Mouse (Mus musculus): ENCODE results near the gene Cacna1h.

GRCm38 (mm10) chr17:25366005-25366404 lies 67.6 kb downstream of the Cacna1h start, which contains the start of gene Tpsb2:
- TF ChIP-seq POLR2A (IDR thresholded peaks at IDR 0.05; ENCODE audit: borderline replicate concordance, control insufficient read depth, low read depth, low read length) (no peak), CTCF (IDR thresholded peaks at IDR 0.05; ENCODE audit: control insufficient read depth, insufficient read depth, low read length) (no peak)

Measured in bone marrow, adult 2 months (tissue).